Mouse (Mus musculus) hindbrain, embryonic 12.5 days (tissue): ENCODE results near the gene Gm17617. TPM values are rescaled to one million over a fixed set of nuclear protein-coding genes. Genes with fewer than 3 reads are reported as not detected.

ENCODE experiments used
- ATAC-seq: fragments of 200-750 bp; cut with Nextera tagmentation; 2 replicates; pipeline ENCODE4 v1.8.0; 2017; ENCODE audit warnings: moderate TSS enrichment; ENCODE audit not compliant: low FRiP score
- H3K27ac ChIP-seq: fragments of 300-500 bp; sonication (generic); 2 replicates; pipeline ENCODE4 v1.5.1; 2016; ENCODE audit warnings: mild to moderate bottlenecking
- H3K27me3 ChIP-seq: fragments of 300-500 bp; sonication (generic); 2 replicates; pipeline ENCODE4 v1.6.1; 2016; ENCODE audit warnings: mild to moderate bottlenecking
- H3K36me3 ChIP-seq: fragments of 300-500 bp; sonication (generic); 2 replicates; pipeline ENCODE4 v1.6.1; 2016; ENCODE audit warnings: mild to moderate bottlenecking
- H3K4me1 ChIP-seq: fragments of 300-500 bp; sonication (generic); 2 replicates; pipeline ENCODE4 v1.6.1; 2016
- H3K4me2 ChIP-seq: fragments of 300-500 bp; sonication (generic); replicated peaks from 2 replicates; pipeline ENCODE4 v1.6.1; 2016; ENCODE audit warnings: mild to moderate bottlenecking
- H3K4me3 ChIP-seq: fragments of 300-500 bp; sonication (generic); 2 replicates; pipeline ENCODE4 v1.5.1; 2016; ENCODE audit warnings: mild to moderate bottlenecking
- H3K9ac ChIP-seq: fragments of 300-500 bp; sonication (generic); 2 replicates; pipeline ENCODE4 v1.6.1; 2016; ENCODE audit warnings: mild to moderate bottlenecking, moderate library complexity
- H3K9me3 ChIP-seq: fragments of 300-500 bp; sonication (generic); replicated peaks from 2 replicates; pipeline ENCODE4 v1.6.1; 2016; ENCODE audit warnings: mild to moderate bottlenecking
- WGBS: fragments of 180-500 bp; shearing (Covaris S2); methylation state at CpG from one replicate; pipeline ENCODE4 v1.1.7; 2016; 5-methylcytosine and 5-hydroxymethylcytosine counted together
- polyA plus RNA-seq: library from polyadenylated mRNA; unstranded; fragments of >200 nt; fragmentation: Nextera tagmentation; extraction: Ambion mirVana; gene quantifications from 2 replicates; pipeline ENCODE4 v1.2.1, GENCODE M21; 2016

Gm17617 gene
- polyA plus RNA-seq, 1 experiment from 2014 or later = not detected

DNA sequence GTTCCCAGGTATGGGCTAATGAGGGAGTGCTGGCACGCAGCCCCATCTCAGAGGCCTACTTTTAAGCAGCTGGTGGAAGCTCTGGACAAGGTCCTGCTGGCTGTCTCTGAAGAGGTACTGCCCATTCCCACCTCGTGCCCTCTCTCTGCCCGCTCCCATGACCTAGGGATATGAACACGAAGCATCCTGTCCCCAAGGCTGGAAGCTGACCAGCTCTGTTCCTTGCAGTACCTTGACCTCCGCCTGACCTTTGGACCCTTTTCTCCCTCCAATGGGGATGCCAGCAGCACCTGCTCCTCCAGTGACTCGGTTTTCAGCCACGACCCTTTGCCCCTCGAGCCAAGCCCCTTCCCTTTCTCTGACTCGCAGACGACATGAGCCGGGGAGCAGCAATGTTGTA is 34.5 kb upstream of the Gm17617 start:
- Histone ChIP-seq H3K9me3 (no peaks in the 10 kb centered on the region), H3K4me1 (peaks cover 34% of the 10 kb centered on the region), H3K36me3 (no peaks in the 10 kb centered on the region), H3K27me3 (no peaks in the 10 kb centered on the region; the same call in 1 of the 2 replicates), H3K9ac (no peak overlapping the region), H3K4me2 (no peak overlapping the region), H3K4me3 (no peak overlapping the region), H3K27ac (no peak overlapping the region)
- WGBS = 79% methylated on average over 11 of the region's 11 CpGs
- no peak for ATAC-seq

DNA sequence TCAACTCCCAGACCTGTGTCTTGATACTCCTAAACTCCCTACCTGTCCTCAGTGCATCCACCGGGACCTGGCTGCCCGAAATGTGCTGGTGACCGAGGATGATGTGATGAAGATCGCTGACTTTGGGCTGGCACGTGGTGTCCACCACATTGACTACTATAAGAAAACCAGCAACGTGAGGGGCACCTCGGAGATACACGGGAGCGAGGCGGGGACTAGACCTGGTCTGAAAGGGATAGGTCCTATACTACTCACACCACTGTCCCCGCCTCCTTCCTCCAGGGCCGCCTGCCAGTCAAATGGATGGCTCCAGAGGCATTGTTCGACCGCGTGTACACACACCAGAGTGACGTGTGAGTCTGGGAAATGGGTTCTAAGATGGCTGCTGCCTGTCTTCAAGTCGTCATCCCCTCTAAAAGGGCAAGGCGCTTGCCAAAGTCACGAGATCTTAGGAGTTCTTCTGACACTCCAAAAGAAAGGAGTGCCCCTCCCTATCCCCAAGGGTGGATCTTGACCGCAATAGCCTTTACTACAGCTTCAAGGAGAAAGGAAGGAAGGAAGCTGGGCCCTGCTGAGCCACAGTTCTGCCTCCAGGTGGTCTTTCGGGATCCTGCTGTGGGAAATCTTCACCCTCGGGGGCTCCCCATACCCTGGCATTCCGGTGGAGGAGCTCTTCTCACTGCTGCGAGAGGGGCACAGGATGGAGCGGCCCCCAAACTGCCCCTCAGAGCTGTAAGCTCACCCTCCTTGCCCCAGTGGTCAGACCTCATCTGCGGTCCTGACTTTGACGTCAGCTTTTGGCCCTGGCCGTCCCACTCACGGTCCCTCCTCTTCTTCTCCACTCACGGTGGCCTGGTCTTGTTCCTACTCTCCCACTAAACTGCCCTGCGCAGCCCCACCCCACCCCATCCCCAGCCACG is 33.7 kb upstream of the Gm17617 start:
- H3K27ac ChIP-seq = no peak overlapping the region
- no peaks in the 10 kb centered on the region for H3K9me3 ChIP-seq
- H3K27me3 ChIP-seq = no peaks in the 10 kb centered on the region
- H3K4me1 ChIP-seq = peaks cover 26% of the 10 kb centered on the region
- H3K36me3 ChIP-seq = no peaks in the 10 kb centered on the region
- no peak for ATAC-seq
- no peak overlapping the region for H3K4me2 ChIP-seq
- no peak overlapping the region for H3K4me3 ChIP-seq
- H3K9ac ChIP-seq = no peak overlapping the region
- 87% methylated on average over 32 of the region's 32 CpGs for WGBS

DNA sequence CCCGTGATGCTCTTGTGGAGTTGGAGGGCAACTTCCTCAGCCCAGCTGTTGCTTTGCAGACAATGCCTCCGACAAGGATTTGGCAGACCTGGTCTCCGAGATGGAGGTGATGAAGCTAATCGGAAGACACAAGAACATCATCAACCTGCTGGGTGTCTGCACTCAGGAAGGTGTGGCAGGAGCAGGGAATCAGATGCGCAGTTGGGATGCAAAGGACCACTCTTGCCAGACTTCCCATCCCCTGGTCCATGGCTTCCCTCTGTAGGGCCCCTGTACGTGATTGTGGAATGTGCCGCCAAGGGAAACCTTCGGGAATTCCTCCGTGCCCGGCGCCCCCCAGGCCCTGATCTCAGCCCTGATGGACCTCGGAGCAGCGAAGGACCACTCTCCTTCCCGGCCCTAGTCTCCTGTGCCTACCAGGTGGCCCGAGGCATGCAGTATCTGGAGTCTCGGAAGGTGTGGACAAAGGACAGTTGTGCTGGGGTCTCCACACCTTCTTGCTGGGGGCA is 32.5 kb upstream of the Gm17617 start:
- no peak for ATAC-seq
- Histone ChIP-seq H3K9ac (no peak overlapping the region), H3K27ac (no peak overlapping the region), H3K36me3 (no peaks in the 10 kb centered on the region), H3K27me3 (no peaks in the 10 kb centered on the region), H3K4me3 (no peak overlapping the region), H3K4me1 (peaks cover 15% of the 10 kb centered on the region), H3K4me2 (no peak overlapping the region), H3K9me3 (no peaks in the 10 kb centered on the region)
- 89% methylated on average over 16 of the region's 16 CpGs for WGBS

DNA sequence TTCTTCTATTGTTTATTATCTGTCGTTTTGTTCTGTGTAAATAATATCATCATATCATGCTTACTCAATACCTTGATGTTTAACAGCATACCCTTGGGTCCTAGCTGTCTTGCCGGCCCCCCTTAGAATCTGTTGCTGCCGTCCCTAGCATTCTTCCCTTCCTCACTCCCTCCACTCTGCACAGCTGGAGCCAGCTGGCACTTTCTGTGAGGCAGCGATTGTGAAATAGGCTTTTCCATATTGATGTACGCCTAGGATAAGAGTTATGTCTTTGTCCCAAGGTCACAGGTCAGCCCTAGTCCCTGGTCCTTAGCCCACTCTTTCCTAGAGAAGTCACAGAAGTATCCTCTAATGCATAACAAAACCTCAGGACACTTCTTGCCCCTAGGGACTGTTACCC is 30.2 kb upstream of the Gm17617 start:
- no peaks in the 10 kb centered on the region for H3K36me3 ChIP-seq
- H3K4me1 ChIP-seq = peaks cover 5% of the 10 kb centered on the region
- H3K4me3 ChIP-seq = no peak overlapping the region
- H3K27ac ChIP-seq = no peak overlapping the region
- ATAC-seq = no peak
- no peak overlapping the region for H3K9ac ChIP-seq
- H3K9me3 ChIP-seq = no peaks in the 10 kb centered on the region
- no peaks in the 10 kb centered on the region for H3K27me3 ChIP-seq
- 63% methylated on average over 5 of the region's 5 CpGs for WGBS
- H3K4me2 ChIP-seq = no peak overlapping the region

DNA sequence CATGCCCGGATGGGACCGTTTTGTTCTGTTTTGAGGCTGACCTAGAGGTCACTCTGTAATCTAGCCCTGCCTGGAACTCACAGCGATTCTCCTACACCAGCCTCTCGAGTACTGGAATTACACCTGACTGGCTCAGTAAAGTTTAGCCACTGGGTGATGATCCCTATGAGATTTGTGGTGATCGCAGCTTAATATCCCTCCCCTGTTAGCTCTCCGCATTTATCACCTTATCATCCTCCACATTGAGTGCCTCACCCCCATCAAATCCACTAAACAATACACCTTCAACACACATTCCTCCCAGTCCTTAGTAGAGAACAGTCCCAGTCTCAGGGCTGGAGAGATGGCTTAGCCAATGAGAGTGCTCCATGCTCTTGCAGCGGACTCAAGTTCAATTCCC is 29.0 kb upstream of the Gm17617 start:
- no peaks in the 10 kb centered on the region for H3K27me3 ChIP-seq
- H3K4me3 ChIP-seq = no peak overlapping the region
- no peak overlapping the region for H3K27ac ChIP-seq
- 64% methylated on average over 7 of the region's 7 CpGs for WGBS
- no peaks in the 10 kb centered on the region for H3K36me3 ChIP-seq
- H3K4me1 ChIP-seq = no peaks in the 10 kb centered on the region
- no peak for ATAC-seq
- H3K9me3 ChIP-seq = no peaks in the 10 kb centered on the region
- no peak overlapping the region for H3K9ac ChIP-seq
- no peak overlapping the region for H3K4me2 ChIP-seq

GRCm38 (mm10) chr13:55153951-55154350 is 20.6 kb upstream of the Gm17617 start:
- H3K36me3 ChIP-seq = no peaks in the 10 kb centered on the region
- no peaks in the 10 kb centered on the region for H3K9me3 ChIP-seq
- peaks cover 7% of the 10 kb centered on the region for H3K4me1 ChIP-seq
- no peak overlapping the region for H3K9ac ChIP-seq
- H3K4me3 ChIP-seq = no peak overlapping the region
- WGBS = 76% methylated on average over 5 of the region's 5 CpGs
- ATAC-seq = no peak
- peaks cover 44% of the 10 kb centered on the region for H3K27me3 ChIP-seq
- no peak overlapping the region for H3K27ac ChIP-seq
- H3K4me2 ChIP-seq = no peak overlapping the region

DNA sequence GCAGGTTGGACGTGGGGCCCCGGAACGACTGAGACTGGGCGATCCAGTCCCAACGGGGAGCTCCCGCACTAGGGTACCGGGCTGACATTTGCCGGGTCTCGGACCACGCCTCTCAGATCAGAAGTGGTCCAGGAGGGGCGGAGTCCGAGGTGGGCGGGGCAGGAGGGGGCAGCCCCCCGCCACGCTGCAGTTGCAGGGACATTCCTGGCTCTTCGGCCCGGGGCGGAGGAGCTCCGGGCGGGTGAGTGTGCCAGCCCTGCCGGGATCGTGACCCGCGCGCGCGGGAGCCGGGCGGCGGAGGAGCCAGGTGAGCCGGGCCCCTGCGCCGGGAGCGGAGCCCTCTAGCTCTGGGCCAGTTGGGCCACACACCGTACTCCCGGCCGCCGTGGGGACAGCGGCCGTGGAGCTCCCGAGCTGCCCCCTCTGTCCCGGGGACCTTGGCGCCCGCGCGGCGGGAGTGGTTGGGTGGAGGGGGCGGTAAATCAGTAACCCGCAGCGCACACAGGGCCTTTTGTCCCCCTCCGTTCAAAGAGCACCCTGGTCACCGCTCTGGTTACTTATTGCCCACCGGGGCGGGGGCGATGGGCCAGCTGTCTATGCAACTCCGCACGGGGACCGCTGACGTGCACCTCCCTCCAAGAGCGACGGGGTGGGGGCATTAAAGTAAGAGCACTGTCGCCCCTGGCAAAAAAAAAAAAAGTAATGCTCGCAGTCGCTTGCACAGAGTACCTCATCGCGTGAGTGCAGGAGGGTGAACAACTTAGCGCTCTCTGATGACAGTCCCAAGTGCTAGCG is 19.5 kb upstream of the Gm17617 start, which contains the start of gene Fgfr4:
Gene Fgfr4 (plus strand): TSS at position 20 of the 795 bp plus-strand sequence.
- WGBS = 1% methylated on average over 68 of the region's 68 CpGs

DNA sequence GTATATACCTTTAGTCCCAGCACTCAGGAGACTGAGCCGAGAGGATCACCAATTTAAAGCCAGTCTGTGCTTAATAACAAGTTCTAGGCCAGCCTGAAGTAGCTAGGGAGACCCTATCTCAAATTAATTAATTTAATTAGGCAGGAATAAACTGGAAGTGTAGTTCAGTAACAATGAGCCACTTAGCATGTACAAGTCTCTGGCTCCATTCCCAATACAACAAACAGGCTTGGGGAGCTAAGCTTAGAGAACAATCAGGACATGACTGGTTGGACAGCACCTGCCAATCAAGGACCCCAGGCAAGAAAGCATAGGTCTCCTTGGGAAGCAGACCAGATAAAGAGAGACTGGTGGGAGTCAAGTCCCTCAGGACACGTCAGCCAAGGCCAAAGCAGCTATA is 6.9 kb upstream of the Gm17617 start:
- ATAC-seq = no peak

More for the DNA sequence above, 19.5 kb upstream of the Gm17617 start, which contains the start of gene Fgfr4:
- ATAC-seq = 0 out of 2 replicates have a peak, but pooled peaks have one; percentile 52
- H3K9me3 ChIP-seq = no peaks in the 10 kb centered on the region
- no peaks in the 10 kb centered on the region for H3K36me3 ChIP-seq
- H3K27me3 ChIP-seq = peaks cover 44% of the 10 kb centered on the region
- H3K4me2 ChIP-seq = peak within 1 kb of the TSS; percentile 91
- H3K4me3 ChIP-seq = peak within 1 kb of the TSS; percentile 50
- H3K4me1 ChIP-seq = peaks cover 7% of the 10 kb centered on the region
- no peak within 1 kb of the TSS for H3K27ac ChIP-seq
- H3K9ac ChIP-seq = peak within 1 kb of the TSS; percentile 66

GRCm38 (mm10) chr13:55135382-55135781 is 2.0 kb upstream of the Gm17617 start:
- ATAC-seq = no peak
- Histone ChIP-seq H3K27me3 (no peaks in the 10 kb centered on the region), H3K9me3 (no peaks in the 10 kb centered on the region), H3K4me2 (no peak overlapping the region), H3K9ac (no peak overlapping the region), H3K4me1 (no peaks in the 10 kb centered on the region), H3K36me3 (peaks cover 34% of the 10 kb centered on the region), H3K4me3 (no peak overlapping the region), H3K27ac (no peak overlapping the region)
- 7% methylated on average over 5 of the region's 5 CpGs for WGBS

More for the DNA sequence above, 6.9 kb upstream of the Gm17617 start:
- Histone ChIP-seq H3K27ac (no peak overlapping the region), H3K27me3 (no peaks in the 10 kb centered on the region), H3K36me3 (no peaks in the 10 kb centered on the region), H3K4me1 (no peaks in the 10 kb centered on the region), H3K4me2 (no peak overlapping the region), H3K9me3 (no peaks in the 10 kb centered on the region), H3K4me3 (no peak overlapping the region), H3K9ac (no peak overlapping the region)
- WGBS = 70% methylated on average over 2 of the region's 2 CpGs

DNA sequence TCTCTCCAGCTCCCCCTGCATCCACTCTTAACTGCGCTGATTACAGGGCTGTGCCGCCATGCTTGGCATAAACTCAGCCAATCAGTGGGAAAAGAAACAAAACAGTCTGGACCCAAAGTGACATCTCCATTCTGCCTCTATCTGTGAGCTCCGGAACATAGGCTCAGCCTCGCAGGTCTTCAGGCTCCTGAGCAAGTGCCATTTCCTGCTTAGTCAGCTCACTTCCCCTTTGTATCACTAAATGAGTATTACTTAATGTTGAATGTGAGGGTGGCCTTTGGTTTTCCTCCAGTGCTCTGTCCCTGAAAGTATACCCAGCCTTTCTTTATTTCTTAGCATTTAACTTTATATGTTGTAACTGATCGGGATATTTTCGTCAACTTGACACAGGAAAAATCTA is 8.4 kb downstream of the Gm17617 start:
- H3K9me3 ChIP-seq = no peaks in the 10 kb centered on the region
- H3K9ac ChIP-seq = no peak overlapping the region
- H3K4me2 ChIP-seq = no peak overlapping the region
- no peak overlapping the region for H3K27ac ChIP-seq
- ATAC-seq = no peak
- H3K36me3 ChIP-seq = peaks cover 66% of the 10 kb centered on the region
- WGBS = 94% methylated on average over 6 of the region's 6 CpGs
- no peaks in the 10 kb centered on the region for H3K27me3 ChIP-seq
- no peak overlapping the region for H3K4me3 ChIP-seq
- no peaks in the 10 kb centered on the region for H3K4me1 ChIP-seq

DNA sequence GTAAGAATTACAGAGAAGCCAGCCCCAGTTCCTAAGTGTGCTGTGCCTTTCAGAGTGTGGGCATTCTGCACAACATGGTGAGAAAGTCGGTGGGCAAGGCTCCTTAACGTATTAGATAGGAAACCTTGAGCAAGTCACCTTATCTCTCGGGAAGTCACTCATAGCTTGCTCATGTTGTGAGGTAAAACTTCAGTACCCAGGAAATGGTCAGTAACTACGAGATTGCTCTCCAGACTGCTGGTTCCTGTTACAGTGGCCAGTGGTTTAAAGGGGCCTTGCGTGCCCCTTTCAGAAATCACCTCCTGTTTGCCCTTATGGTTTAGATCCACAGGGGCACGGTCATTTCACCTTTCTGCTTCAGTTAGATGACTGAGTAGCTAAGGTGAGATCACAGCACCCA is 19.0 kb downstream of the Gm17617 start:
- WGBS = 87% methylated on average over 6 of the region's 6 CpGs
- no peaks in the 10 kb centered on the region for H3K9me3 ChIP-seq
- no peak overlapping the region for H3K27ac ChIP-seq
- no peak overlapping the region for H3K4me3 ChIP-seq
- no peak overlapping the region for H3K4me2 ChIP-seq
- H3K36me3 ChIP-seq = peaks cover 45% of the 10 kb centered on the region
- no peaks in the 10 kb centered on the region for H3K4me1 ChIP-seq
- no peak for ATAC-seq
- no peak overlapping the region for H3K9ac ChIP-seq
- no peaks in the 10 kb centered on the region for H3K27me3 ChIP-seq

GRCm38 (mm10) chr13:55107694-55108093 is 25.7 kb downstream of the Gm17617 start:
- H3K4me2 ChIP-seq = no peak overlapping the region
- ATAC-seq = no peak
- no peaks in the 10 kb centered on the region for H3K9me3 ChIP-seq
- peaks cover 12% of the 10 kb centered on the region for H3K4me1 ChIP-seq
- no peak overlapping the region for H3K27ac ChIP-seq
- H3K4me3 ChIP-seq = no peak overlapping the region
- peaks cover 21% of the 10 kb centered on the region for H3K36me3 ChIP-seq
- WGBS = 79% methylated on average over 8 of the region's 8 CpGs
- H3K27me3 ChIP-seq = no peaks in the 10 kb centered on the region
- H3K9ac ChIP-seq = no peak overlapping the region
